Mouse (Mus musculus): ENCODE measurements around the gene Tmod2. TPM values are rescaled to one million over a fixed set of nuclear protein-coding genes. Genes with fewer than 3 reads are reported as not detected.
A peak's percentile ranks its signal among the peaks of the same experiment; 100 is the strongest.
"Not testable (repeated sequence)": the region's sequence is repeated elsewhere in the genome, so short reads cannot be mapped to it uniquely, and the experiment has no call there.

The Tmod2 gene
- polyA plus RNA-seq, 1 experiment from 2014 or later, result 339 TPM

GRCm38 (mm10) chr9:75545514-75545913 lies 65.6 kb downstream of the Tmod2 start:
- H3K4me2 ChIP-seq (ENCODE audit: low read length), result no peak overlapping the region
- H3K4me1 ChIP-seq (ENCODE audit: control insufficient read depth, insufficient read depth, low read depth, low read length), result no peaks in the 10 kb centered on the region
- H3K9me3 ChIP-seq (ENCODE audit: control insufficient read depth, low read length), result peaks cover 1% of the 10 kb centered on the region; the same call in 1 of the 2 replicates
- H3K27me3 ChIP-seq (replicated peaks; ENCODE audit: control insufficient read depth, insufficient read depth, low read length), result no peaks in the 10 kb centered on the region
- 87% methylated on average over 8 of the region's 8 CpGs for WGBS
- H3K36me3 ChIP-seq (ENCODE audit: control insufficient read depth, insufficient read depth, low read length), result no peaks in the 10 kb centered on the region
- no peak overlapping the region for H3K27ac ChIP-seq (ENCODE audit: low read depth, low read length)
- H3K4me3 ChIP-seq (ENCODE audit: low read length), result no peak overlapping the region
- ATAC-seq, result no peak
- no peak overlapping the region for H3K9ac ChIP-seq (ENCODE audit: low read depth, low read length)

- no peak overlapping the region for H3K4me3 ChIP-seq (ENCODE audit: low read length)
- no peaks in the 10 kb centered on the region for H3K9me3 ChIP-seq (ENCODE audit: control insufficient read depth, low read length)
- H3K4me1 ChIP-seq (ENCODE audit: control insufficient read depth, insufficient read depth, low read depth, low read length), result 0 out of 2 replicates have a peak, but pooled peaks cover 3% of the 10 kb centered on the region
- H3K27me3 ChIP-seq (replicated peaks; ENCODE audit: control insufficient read depth, insufficient read depth, low read length), result no peaks in the 10 kb centered on the region
- 42% methylated on average over 5 of the region's 5 CpGs for WGBS
- H3K27ac ChIP-seq (ENCODE audit: low read depth, low read length), result no peak overlapping the region
- no peak overlapping the region for H3K4me2 ChIP-seq (ENCODE audit: low read length)
- H3K36me3 ChIP-seq (ENCODE audit: control insufficient read depth, insufficient read depth, low read length), result no peaks in the 10 kb centered on the region
- H3K9ac ChIP-seq (ENCODE audit: low read depth, low read length), result no peak overlapping the region
- ATAC-seq, result no peak
Observed at GRCm38 (mm10) chr9:75541497-75541896, 69.6 kb downstream of the Tmod2 start.

- ATAC-seq, result no peak
- 60% methylated on average over 1 of the region's 1 CpGs for WGBS
- no peak overlapping the region for H3K4me2 ChIP-seq (ENCODE audit: low read length)
- H3K36me3 ChIP-seq (ENCODE audit: control insufficient read depth, insufficient read depth, low read length), result no peaks in the 10 kb centered on the region
- H3K4me3 ChIP-seq (ENCODE audit: low read length), result no peak overlapping the region
- 0 out of 2 replicates have a peak, but pooled peaks cover 3% of the 10 kb centered on the region for H3K4me1 ChIP-seq (ENCODE audit: control insufficient read depth, insufficient read depth, low read depth, low read length)
- H3K27me3 ChIP-seq (replicated peaks; ENCODE audit: control insufficient read depth, insufficient read depth, low read length), result no peaks in the 10 kb centered on the region
- no peak overlapping the region for H3K27ac ChIP-seq (ENCODE audit: low read depth, low read length)
- no peaks in the 10 kb centered on the region for H3K9me3 ChIP-seq (ENCODE audit: control insufficient read depth, low read length)
- H3K9ac ChIP-seq (ENCODE audit: low read depth, low read length), result no peak overlapping the region
Observed at GRCm38 (mm10) chr9:75536422-75536821, 74.7 kb downstream of the Tmod2 start.

DNA sequence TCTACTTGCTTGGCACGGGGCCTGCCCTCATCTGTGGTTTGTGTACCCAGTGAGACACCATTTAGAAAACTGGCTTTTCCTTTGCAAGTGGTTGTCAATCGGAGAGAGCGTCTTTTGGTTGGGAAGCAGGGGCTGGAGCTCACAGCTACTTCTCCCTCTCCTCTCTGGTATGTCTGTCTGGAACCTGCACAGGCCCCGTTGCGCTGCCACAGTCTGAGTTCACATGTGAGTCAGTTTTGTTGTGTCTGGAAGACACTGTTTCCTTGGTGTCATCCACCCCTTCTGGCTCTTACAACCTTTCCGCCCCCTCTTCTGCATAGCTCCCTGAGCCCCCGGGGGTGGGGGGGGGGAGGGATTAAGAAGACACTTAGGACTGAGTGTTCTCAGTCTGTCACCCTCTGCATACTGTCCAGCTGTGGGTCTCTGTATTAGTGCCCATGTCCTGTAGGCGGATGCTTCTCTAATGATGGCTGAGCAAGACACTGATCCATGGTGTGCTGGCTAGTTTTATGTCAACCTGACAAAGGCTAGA lies 76.6 kb downstream of the Tmod2 start:
- WGBS, result 94% methylated on average over 8 of the region's 8 CpGs
- peaks cover 3% of the 10 kb centered on the region; the same call in 1 of the 2 replicates for H3K36me3 ChIP-seq (ENCODE audit: control insufficient read depth, insufficient read depth, low read length)

DNA sequence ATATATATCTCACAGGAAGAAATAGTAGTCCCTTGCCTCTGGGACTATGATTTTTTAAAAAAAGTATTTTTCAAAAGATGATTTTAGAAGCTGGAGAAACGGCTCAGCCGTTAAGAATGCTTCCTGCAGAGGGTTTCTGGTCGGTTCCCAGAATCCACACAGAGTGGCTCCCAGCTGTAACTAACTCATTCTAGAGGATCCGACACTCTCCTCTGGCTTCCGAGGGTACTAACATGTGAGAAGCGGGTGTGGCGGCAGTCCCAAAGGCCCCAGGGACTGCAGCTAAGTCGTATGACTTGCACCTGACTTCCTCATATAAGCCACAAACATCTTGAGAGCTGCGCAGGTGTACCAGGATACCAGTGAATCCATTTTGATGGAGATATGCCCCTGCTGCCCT lies 78.1 kb downstream of the Tmod2 start:
- H3K4me3 ChIP-seq (ENCODE audit: low read length); H3K9ac ChIP-seq (ENCODE audit: low read depth, low read length); H3K27ac ChIP-seq (ENCODE audit: low read depth, low read length); H3K4me1 ChIP-seq (ENCODE audit: control insufficient read depth, insufficient read depth, low read depth, low read length); H3K4me2 ChIP-seq (ENCODE audit: low read length); ATAC-seq; H3K9me3 ChIP-seq (ENCODE audit: control insufficient read depth, low read length); H3K27me3 ChIP-seq (replicated peaks; ENCODE audit: control insufficient read depth, insufficient read depth, low read length); H3K36me3 ChIP-seq (ENCODE audit: control insufficient read depth, insufficient read depth, low read length): not testable (repeated sequence)
- 75% methylated on average over 8 of the region's 9 CpGs for WGBS

More for the DNA sequence above, 76.6 kb downstream of the Tmod2 start:
- Histone ChIP-seq H3K27ac (ENCODE audit: low read depth, low read length) (no peak overlapping the region), H3K4me3 (ENCODE audit: low read length) (no peak overlapping the region), H3K4me2 (ENCODE audit: low read length) (no peak overlapping the region), H3K9ac (ENCODE audit: low read depth, low read length) (no peak overlapping the region), H3K4me1 (ENCODE audit: control insufficient read depth, insufficient read depth, low read depth, low read length) (0 out of 2 replicates have a peak, but pooled peaks cover 3% of the 10 kb centered on the region), H3K27me3 (replicated peaks; ENCODE audit: control insufficient read depth, insufficient read depth, low read length) (no peaks in the 10 kb centered on the region), H3K9me3 (ENCODE audit: control insufficient read depth, low read length) (no peaks in the 10 kb centered on the region)
- ATAC-seq, result no peak

DNA sequence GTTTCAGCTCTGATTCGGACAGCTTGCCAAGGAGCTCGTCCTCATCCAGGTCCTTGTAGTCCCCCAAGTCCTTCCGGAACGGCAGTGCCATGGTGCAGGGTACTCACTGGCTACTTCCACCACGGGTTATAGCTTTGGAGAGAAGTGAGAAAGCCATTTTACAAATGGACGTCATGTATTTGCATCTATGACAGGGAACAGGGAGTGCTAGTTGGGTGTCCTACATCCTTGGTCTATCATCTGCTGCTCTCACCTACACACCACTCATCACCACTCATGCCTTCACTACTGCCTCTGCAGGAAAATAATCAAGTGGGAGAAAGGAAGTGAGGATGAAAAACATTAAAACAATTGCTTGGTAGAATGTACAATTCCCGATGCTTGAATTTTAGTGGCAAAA lies 78.7 kb downstream of the Tmod2 start:
- no peak for ATAC-seq
- H3K36me3 ChIP-seq (ENCODE audit: control insufficient read depth, insufficient read depth, low read length), result peaks cover 9% of the 10 kb centered on the region
- 0 out of 2 replicates have a peak, but pooled peaks cover 3% of the 10 kb centered on the region for H3K4me1 ChIP-seq (ENCODE audit: control insufficient read depth, insufficient read depth, low read depth, low read length)
- no peak overlapping the region for H3K4me3 ChIP-seq (ENCODE audit: low read length)
- no peak overlapping the region for H3K4me2 ChIP-seq (ENCODE audit: low read length)
- H3K27me3 ChIP-seq (replicated peaks; ENCODE audit: control insufficient read depth, insufficient read depth, low read length), result no peaks in the 10 kb centered on the region
- H3K27ac ChIP-seq (ENCODE audit: low read depth, low read length), result no peak overlapping the region
- WGBS, result 92% methylated on average over 7 of the region's 7 CpGs
- H3K9ac ChIP-seq (ENCODE audit: low read depth, low read length), result no peak overlapping the region
- H3K9me3 ChIP-seq (ENCODE audit: control insufficient read depth, low read length), result no peaks in the 10 kb centered on the region

- no peak overlapping the region for H3K4me2 ChIP-seq (ENCODE audit: low read length)
- peaks cover 9% of the 10 kb centered on the region for H3K36me3 ChIP-seq (ENCODE audit: control insufficient read depth, insufficient read depth, low read length)
- no peak overlapping the region for H3K27ac ChIP-seq (ENCODE audit: low read depth, low read length)
- H3K9ac ChIP-seq (ENCODE audit: low read depth, low read length), result no peak overlapping the region
- H3K4me3 ChIP-seq (ENCODE audit: low read length), result no peak overlapping the region
- ATAC-seq, result no peak
- H3K9me3 ChIP-seq (ENCODE audit: control insufficient read depth, low read length), result no peaks in the 10 kb centered on the region
- no peaks in the 10 kb centered on the region for H3K27me3 ChIP-seq (replicated peaks; ENCODE audit: control insufficient read depth, insufficient read depth, low read length)
- H3K4me1 ChIP-seq (ENCODE audit: control insufficient read depth, insufficient read depth, low read depth, low read length), result no peaks in the 10 kb centered on the region
- WGBS, result 65% methylated on average over 5 of the region's 5 CpGs
Observed at GRCm38 (mm10) chr9:75529358-75529757, 81.8 kb downstream of the Tmod2 start.

DNA sequence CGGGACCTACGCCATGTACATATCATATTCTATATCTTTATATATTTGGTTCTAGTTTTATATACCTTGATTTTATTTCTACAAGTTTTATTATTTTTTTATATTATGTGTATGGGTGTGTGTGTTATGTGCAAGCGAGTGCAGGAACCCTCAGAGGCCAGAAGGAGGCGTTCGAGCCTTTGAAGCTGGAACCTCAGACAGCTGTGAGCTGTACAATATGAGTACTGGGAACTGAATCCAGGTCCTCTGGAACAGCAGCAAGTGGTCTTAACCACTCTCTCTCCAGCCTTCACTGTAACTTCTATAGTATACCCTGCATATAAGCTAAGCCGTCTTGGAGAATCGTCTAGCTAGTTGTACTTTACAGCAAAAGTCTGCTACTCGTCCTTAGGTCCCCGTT lies 83.0 kb downstream of the Tmod2 start:
- no peaks in the 10 kb centered on the region for H3K4me1 ChIP-seq (ENCODE audit: control insufficient read depth, insufficient read depth, low read depth, low read length)
- H3K27ac ChIP-seq (ENCODE audit: low read depth, low read length), result no peak overlapping the region
- no peak for ATAC-seq
- H3K36me3 ChIP-seq (ENCODE audit: control insufficient read depth, insufficient read depth, low read length), result peaks cover 9% of the 10 kb centered on the region
- no peak overlapping the region for H3K4me2 ChIP-seq (ENCODE audit: low read length)
- no peaks in the 10 kb centered on the region for H3K9me3 ChIP-seq (ENCODE audit: control insufficient read depth, low read length)
- no peaks in the 10 kb centered on the region for H3K27me3 ChIP-seq (replicated peaks; ENCODE audit: control insufficient read depth, insufficient read depth, low read length)
- H3K4me3 ChIP-seq (ENCODE audit: low read length), result no peak overlapping the region
- no peak overlapping the region for H3K9ac ChIP-seq (ENCODE audit: low read depth, low read length)
- 97% methylated on average over 9 of the region's 9 CpGs for WGBS

DNA sequence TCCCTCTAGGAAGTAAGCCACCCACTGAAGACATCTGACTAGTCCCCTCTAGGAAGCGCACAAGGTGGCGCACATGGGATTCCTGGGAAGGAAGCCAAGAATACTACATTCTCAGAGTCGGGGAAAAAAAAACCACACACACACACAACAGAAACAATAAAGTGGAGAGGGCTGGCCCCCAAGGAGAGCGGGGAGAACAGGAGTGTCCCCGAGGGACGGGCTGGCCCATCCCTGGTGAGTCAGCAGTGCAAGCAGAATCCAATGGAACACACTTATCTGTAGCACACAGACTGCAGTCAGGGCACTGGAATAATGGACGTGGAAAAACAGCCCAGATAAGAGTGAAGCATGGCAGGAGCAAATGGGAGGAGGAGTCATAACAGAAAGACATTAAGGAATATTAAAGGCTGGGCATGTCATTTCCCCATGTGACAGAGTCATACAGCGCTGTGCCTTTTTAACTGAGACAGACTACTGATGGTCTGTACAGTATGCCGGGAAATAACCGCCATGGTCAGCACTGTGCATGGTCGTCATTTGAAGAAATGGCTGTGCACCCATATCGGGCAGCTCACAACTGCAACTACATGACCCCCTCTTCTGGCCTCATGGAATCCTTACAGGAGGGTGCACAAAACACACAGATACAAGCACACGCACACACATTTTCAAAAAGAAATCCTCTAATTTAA lies 83.6 kb downstream of the Tmod2 start:
- 72% methylated on average over 13 of the region's 13 CpGs for WGBS
- peaks cover 9% of the 10 kb centered on the region for H3K36me3 ChIP-seq (ENCODE audit: control insufficient read depth, insufficient read depth, low read length)
- H3K4me3 ChIP-seq (ENCODE audit: low read length), result no peak overlapping the region
- no peak overlapping the region for H3K9ac ChIP-seq (ENCODE audit: low read depth, low read length)
- no peak overlapping the region for H3K4me2 ChIP-seq (ENCODE audit: low read length)
- ATAC-seq, result peak; percentile 67
- H3K27ac ChIP-seq (ENCODE audit: low read depth, low read length), result no peak overlapping the region
- H3K4me1 ChIP-seq (ENCODE audit: control insufficient read depth, insufficient read depth, low read depth, low read length), result no peaks in the 10 kb centered on the region
- H3K27me3 ChIP-seq (replicated peaks; ENCODE audit: control insufficient read depth, insufficient read depth, low read length), result no peaks in the 10 kb centered on the region
- H3K9me3 ChIP-seq (ENCODE audit: control insufficient read depth, low read length), result no peaks in the 10 kb centered on the region
